Mouse (Mus musculus) neural tube, embryonic 12.5 days (tissue): ENCODE measurements around the gene Wasf3. TPM values are rescaled to one million over a fixed set of nuclear protein-coding genes. Genes with fewer than 3 reads are reported as not detected.

Source experiments
- ATAC-seq: fragments of 200-750 bp; cut with Nextera tagmentation; 2 replicates; pipeline ENCODE4 v1.8.0; 2017; ENCODE audit warnings: low read depth, mild to moderate bottlenecking, moderate TSS enrichment, moderate library complexity; ENCODE audit not compliant: low FRiP score
- H3K27ac ChIP-seq: fragments of 300-500 bp; sonication (generic); 2 replicates; pipeline ENCODE4 v1.5.1; 2016
- H3K27me3 ChIP-seq: fragments of 300-500 bp; sonication (generic); replicated peaks from 2 replicates; pipeline ENCODE4 v1.6.1; 2016; ENCODE audit warnings: mild to moderate bottlenecking
- H3K36me3 ChIP-seq: fragments of 300-500 bp; sonication (generic); 2 replicates; pipeline ENCODE4 v1.6.1; 2016; ENCODE audit warnings: mild to moderate bottlenecking
- H3K4me1 ChIP-seq: fragments of 300-500 bp; sonication (generic); 2 replicates; pipeline ENCODE4 v1.6.1; 2016
- H3K4me2 ChIP-seq: fragments of 300-500 bp; sonication (generic); replicated peaks from 2 replicates; pipeline ENCODE4 v1.6.1; 2016; ENCODE audit warnings: mild to moderate bottlenecking
- H3K4me3 ChIP-seq: fragments of 300-500 bp; sonication (generic); 2 replicates; pipeline ENCODE4 v1.5.1; 2016
- H3K9ac ChIP-seq: fragments of 300-500 bp; sonication (generic); 2 replicates; pipeline ENCODE4 v1.6.1; 2016; ENCODE audit warnings: mild to moderate bottlenecking
- H3K9me3 ChIP-seq: fragments of 300-500 bp; sonication (generic); 2 replicates; pipeline ENCODE4 v1.6.1; 2016; ENCODE audit warnings: mild to moderate bottlenecking
- WGBS: fragments of 180-500 bp; shearing (Covaris S2); methylation state at CpG from one replicate; pipeline ENCODE4 v1.1.7; 2016; 5-methylcytosine and 5-hydroxymethylcytosine counted together
- polyA plus RNA-seq: library from polyadenylated mRNA; unstranded; fragments of >200 nt; fragmentation: Nextera tagmentation; extraction: Ambion mirVana; gene quantifications from 2 replicates; pipeline ENCODE4 v1.2.1, GENCODE M21; 2016

Wasf3 gene
- polyA plus RNA-seq = 10.9 and 12.0 TPM in 2 replicates

DNA sequence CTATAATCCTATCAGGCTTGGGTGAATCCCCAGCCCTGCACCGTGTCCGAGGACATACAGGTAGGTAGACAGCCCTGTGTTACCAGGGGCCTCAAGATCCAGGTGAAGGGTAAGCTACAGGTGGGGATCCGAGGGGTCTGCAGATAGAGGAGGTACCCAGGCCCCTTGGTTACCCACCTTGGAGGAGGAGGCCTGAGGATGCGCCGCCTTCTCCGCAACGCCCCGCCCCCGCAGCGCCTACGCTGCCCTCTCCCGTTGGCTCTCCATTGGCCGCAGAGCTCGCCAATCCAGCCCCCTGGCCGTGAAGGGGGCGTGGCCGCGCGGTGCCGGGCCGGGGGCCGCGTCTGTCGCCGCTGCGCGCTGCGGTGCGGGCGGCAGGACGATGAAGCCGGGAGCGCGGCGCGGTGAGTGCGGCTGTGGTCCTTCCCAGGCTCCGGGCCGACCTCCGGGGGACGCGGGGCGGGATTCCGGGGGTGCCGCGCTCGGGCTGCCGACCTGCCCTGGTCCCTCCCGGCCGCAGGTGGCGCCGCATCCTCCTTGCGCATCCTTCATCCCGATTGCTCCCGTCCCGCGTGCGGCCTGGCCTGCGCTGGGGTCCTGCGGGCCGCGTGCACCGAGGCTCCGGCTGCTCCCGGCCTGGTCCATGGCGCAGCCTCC lies at the start of gene Wasf3:
Gene Wasf3, plus strand, starts transcription at position 51 of the 657 bp plus-strand sequence.
- Histone ChIP-seq H3K9me3 (no peaks in the 10 kb centered on the region), H3K4me3 (peak within 1 kb of the TSS; percentile 67), H3K36me3 (peaks cover 6% of the 10 kb centered on the region), H3K4me2 (peak within 1 kb of the TSS; percentile 71), H3K27ac (peak within 1 kb of the TSS; percentile 57), H3K27me3 (no peaks in the 10 kb centered on the region), H3K9ac (peak within 1 kb of the TSS; percentile 75), H3K4me1 (peaks cover 6% of the 10 kb centered on the region)
- peak; percentile 96 for ATAC-seq
- under 1% methylated on average over 66 of the region's 66 CpGs for WGBS

DNA sequence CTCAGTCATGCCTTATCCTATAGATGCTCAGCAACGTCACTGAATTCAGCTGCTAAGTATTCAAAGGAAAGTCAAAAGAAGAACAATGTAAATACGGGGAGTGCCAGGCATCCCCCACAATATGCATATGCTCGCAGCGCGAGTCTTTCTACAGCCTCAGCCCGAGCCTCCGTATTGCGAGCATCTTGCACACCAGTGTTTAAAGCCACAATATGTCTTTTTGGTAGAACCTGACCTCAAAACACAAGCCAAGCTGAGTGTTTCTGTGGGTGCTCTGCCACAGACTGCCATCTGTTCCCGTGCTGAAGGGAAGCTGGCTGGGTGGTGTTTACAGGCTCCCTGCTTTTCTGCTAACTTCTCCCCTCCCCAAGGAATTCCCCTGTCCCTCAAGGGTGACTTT lies 46.7 kb upstream of the Wasf3 start:
- no peak overlapping the region for H3K4me3 ChIP-seq
- no peak for ATAC-seq
- no peaks in the 10 kb centered on the region for H3K36me3 ChIP-seq
- H3K27ac ChIP-seq = no peak overlapping the region
- WGBS = 68% methylated on average over 9 of the region's 9 CpGs
- H3K9me3 ChIP-seq = no peaks in the 10 kb centered on the region
- H3K27me3 ChIP-seq = no peaks in the 10 kb centered on the region
- H3K4me2 ChIP-seq = no peak overlapping the region
- no peak overlapping the region for H3K9ac ChIP-seq
- no peaks in the 10 kb centered on the region for H3K4me1 ChIP-seq

DNA sequence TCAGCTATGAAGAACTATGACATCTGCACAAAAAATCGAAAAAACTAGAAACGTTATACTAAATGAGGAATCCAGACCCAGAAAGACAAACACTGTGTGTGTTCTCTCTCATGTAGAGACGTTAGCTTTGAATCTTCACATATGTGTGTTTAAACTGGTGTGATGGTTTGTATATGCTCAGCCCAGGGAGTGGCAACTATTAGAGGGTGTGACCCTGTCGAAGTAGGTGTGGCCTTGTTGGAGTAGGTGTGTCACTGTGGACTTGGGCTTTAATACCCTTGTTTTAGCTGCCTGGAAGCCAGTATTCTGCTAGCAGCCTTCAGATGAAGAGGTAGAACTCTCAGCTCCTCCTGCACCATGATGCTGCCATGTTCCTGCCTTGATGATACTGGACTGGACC lies 44.7 kb upstream of the Wasf3 start:
- Histone ChIP-seq H3K4me2 (no peak overlapping the region), H3K4me3 (no peak overlapping the region), H3K27ac (no peak overlapping the region), H3K9me3 (no peaks in the 10 kb centered on the region), H3K36me3 (no peaks in the 10 kb centered on the region), H3K9ac (no peak overlapping the region), H3K4me1 (no peaks in the 10 kb centered on the region), H3K27me3 (no peaks in the 10 kb centered on the region)
- WGBS = 84% methylated on average over 4 of the region's 4 CpGs
- ATAC-seq = no peak

DNA sequence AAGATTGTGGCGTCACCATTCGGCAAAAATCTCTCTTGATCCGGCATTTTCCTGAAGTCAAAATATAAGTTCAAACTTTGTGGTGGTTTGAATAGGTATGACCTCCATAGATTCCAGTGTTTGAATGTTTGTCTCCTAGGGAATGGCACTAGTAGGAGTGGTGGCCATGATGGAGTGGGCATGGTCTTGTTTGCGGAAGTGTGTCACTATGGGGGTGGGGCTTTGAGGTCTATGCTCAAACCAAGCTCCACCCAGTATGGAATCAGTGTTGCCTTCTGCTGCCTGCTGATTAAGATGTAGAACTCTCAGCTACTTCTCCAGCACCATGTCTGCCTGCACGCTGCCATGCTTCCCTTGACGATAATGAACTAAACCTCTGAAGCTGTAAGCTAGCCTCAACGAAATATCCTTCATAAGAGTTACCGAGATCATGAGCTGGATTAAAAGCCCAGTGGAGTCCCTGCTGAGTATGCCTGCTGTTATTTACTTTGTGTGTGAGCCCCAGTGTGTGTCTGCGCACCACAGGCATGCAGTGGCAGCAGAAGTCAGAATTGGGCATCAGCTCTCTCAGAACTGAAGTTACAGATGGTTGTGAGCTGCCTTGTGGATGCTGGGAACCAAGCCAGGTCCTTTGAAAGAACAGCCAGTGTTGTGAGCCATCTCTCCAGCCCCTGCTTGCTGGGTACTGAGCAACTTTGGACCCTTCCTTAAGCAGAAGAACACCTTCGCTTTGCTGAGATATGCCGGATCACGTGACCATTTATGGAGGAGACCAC lies 39.7 kb upstream of the Wasf3 start:
- Histone ChIP-seq H3K4me3 (no peak overlapping the region), H3K36me3 (no peaks in the 10 kb centered on the region), H3K27ac (no peak overlapping the region), H3K27me3 (no peaks in the 10 kb centered on the region), H3K4me2 (no peak overlapping the region), H3K9ac (no peak overlapping the region), H3K9me3 (no peaks in the 10 kb centered on the region), H3K4me1 (no peaks in the 10 kb centered on the region)
- ATAC-seq = no peak
- 93% methylated on average over 12 of the region's 12 CpGs for WGBS

DNA sequence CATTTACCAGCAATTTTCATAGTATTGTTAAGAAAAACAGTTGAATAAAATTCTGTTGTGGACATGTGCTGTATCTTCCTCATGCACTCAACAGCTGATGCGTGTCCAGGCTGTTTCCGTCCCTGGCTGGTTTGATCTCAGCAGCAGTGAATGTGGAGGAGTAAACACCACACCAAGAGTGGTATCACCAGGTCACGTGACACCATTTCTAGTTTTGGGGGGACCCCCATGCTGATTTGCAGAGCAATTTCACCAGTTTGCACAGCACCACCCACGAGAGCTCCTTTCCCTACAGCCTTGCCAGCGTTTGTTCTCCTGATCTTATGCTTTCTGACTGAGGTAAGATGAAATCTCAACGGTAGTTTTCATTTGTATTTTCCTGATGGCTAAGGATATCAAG lies 37.7 kb upstream of the Wasf3 start:
- Histone ChIP-seq H3K4me3 (no peak overlapping the region), H3K4me1 (no peaks in the 10 kb centered on the region), H3K36me3 (no peaks in the 10 kb centered on the region), H3K4me2 (no peak overlapping the region), H3K9me3 (no peaks in the 10 kb centered on the region), H3K27me3 (no peaks in the 10 kb centered on the region), H3K27ac (no peak overlapping the region), H3K9ac (no peak overlapping the region)
- 83% methylated on average over 6 of the region's 6 CpGs for WGBS
- no peak for ATAC-seq

DNA sequence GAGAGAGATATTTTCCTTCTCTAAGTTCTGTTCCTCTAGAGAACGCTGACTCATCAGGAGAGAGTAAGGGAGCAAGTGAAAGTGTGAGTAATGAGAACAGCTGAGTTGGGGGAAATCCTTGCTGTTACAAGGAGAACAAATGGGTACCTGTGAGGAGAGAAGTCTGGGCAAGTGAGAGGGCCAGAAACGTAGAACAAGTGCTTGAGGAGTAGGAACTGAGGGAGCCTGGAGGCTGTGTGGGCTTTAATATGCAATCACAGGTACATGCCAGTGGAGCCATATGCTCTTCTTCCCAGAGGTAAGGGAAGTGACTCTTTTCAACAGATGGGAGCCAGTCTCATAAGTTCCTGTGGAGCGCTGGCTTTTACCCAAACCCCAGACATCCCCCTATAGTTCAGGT lies 35.6 kb upstream of the Wasf3 start:
- Histone ChIP-seq H3K4me1 (no peaks in the 10 kb centered on the region), H3K9ac (no peak overlapping the region), H3K27me3 (no peaks in the 10 kb centered on the region), H3K36me3 (no peaks in the 10 kb centered on the region), H3K4me2 (no peak overlapping the region), H3K4me3 (no peak overlapping the region), H3K27ac (no peak overlapping the region), H3K9me3 (no peaks in the 10 kb centered on the region)
- 81% methylated on average over 3 of the region's 3 CpGs for whole genome bisulfite sequencing
- no peak for ATAC-seq

DNA sequence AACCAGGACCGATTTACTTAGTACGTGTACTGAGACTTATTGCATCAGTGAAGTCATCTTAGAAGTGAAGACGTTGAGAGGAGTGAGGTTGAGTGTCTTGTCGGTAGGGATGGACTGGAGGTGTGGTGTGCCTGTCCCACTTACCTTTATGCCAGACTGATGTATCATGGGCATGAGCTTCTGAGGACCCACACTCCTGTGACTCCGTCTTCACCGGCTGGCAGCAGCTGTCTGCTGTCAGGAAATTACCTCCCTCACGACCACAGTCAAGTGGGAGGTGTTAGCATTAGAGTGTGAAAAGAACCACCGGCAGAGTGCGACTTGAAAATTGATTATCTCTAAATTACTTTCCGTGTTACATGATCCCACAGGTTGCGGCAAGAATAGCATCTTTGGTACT lies 34.0 kb upstream of the Wasf3 start:
- Histone ChIP-seq H3K9ac (no peak overlapping the region), H3K27ac (no peak overlapping the region), H3K36me3 (no peaks in the 10 kb centered on the region), H3K4me1 (no peaks in the 10 kb centered on the region), H3K9me3 (no peaks in the 10 kb centered on the region), H3K4me3 (no peak overlapping the region), H3K27me3 (no peaks in the 10 kb centered on the region), H3K4me2 (no peak overlapping the region)
- ATAC-seq = no peak
- WGBS = 76% methylated on average over 11 of the region's 11 CpGs

DNA sequence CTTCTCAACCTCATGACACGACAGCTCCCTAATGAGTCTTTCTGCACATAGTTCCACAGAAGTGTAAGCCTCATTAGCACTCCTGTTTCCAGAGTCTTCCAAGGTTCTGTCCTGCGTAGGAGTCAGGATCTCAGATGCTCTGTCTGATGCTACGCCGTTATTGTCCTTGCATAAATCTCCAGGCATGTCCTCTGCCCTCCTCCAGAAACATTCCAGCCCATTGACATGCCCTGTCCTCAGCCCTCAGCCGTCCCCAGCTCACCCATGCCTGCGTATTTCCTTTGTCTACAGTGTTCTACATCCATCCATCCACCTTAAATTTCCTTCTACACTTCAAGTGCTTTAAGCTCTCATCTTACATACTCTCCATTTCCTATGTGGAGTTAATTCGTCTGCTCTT lies 32.8 kb upstream of the Wasf3 start:
- Histone ChIP-seq H3K9ac (no peak overlapping the region), H3K9me3 (no peaks in the 10 kb centered on the region), H3K4me3 (no peak overlapping the region), H3K4me1 (no peaks in the 10 kb centered on the region), H3K4me2 (no peak overlapping the region), H3K27ac (no peak overlapping the region), H3K36me3 (no peaks in the 10 kb centered on the region), H3K27me3 (no peaks in the 10 kb centered on the region)
- WGBS = 91% methylated on average over 7 of the region's 7 CpGs
- no peak for ATAC-seq

DNA sequence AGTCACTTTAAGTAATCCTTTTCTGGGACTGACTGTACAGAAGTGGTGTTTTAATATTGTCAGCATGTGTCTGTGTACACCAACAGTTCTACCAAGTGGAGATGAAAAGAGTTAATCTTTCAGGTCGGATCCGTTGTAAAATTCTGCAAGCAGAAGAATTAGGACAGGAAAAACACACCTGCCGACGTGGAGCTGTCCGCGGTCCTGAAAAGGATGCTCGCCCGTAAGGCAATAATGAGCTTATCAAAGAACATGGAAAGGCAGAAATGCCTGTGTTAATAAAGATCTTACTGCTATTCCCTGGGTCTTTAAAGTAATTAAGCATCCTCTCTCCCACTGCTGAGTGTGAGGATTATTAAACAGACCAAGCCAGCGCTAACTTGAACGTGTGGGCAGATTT lies 24.4 kb upstream of the Wasf3 start:
- H3K4me2 ChIP-seq = no peak overlapping the region

DNA sequence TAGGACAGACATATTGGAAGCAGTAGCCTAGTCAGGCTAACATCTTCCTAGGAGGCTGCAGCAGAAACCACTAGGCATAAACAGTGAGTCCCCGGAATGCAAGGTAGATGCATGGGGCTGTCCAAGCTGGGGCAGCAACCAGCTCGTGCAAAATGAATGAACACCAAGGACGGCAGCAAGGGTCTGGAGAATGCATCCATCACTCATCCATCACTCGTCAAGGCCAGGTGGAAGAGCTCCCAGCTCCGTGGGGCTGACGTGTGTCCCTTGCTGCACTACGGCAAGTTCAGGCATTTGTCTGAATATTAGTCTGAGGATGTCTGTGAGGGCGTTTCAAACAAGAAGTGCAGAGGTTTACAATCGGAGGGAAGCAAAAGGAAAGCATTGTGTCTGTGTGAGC lies 22.1 kb upstream of the Wasf3 start:
- Histone ChIP-seq H3K4me1 (no peaks in the 10 kb centered on the region), H3K9me3 (0 out of 2 replicates have a peak, but pooled peaks cover 3% of the 10 kb centered on the region), H3K27me3 (no peaks in the 10 kb centered on the region), H3K36me3 (no peaks in the 10 kb centered on the region), H3K9ac (no peak overlapping the region), H3K4me3 (no peak overlapping the region), H3K27ac (no peak overlapping the region), H3K4me2 (no peak overlapping the region)
- no peak for ATAC-seq
- 77% methylated on average over 9 of the region's 9 CpGs for WGBS

More for the DNA sequence above, 24.4 kb upstream of the Wasf3 start:
- H3K9me3 ChIP-seq = 0 out of 2 replicates have a peak, but pooled peaks cover 3% of the 10 kb centered on the region
- ATAC-seq = no peak
- 39% methylated on average over 10 of the region's 10 CpGs for WGBS
- H3K4me3 ChIP-seq = no peak overlapping the region
- no peak overlapping the region for H3K9ac ChIP-seq
- H3K27me3 ChIP-seq = no peaks in the 10 kb centered on the region
- no peaks in the 10 kb centered on the region for H3K4me1 ChIP-seq
- H3K27ac ChIP-seq = no peak overlapping the region
- no peaks in the 10 kb centered on the region for H3K36me3 ChIP-seq

DNA sequence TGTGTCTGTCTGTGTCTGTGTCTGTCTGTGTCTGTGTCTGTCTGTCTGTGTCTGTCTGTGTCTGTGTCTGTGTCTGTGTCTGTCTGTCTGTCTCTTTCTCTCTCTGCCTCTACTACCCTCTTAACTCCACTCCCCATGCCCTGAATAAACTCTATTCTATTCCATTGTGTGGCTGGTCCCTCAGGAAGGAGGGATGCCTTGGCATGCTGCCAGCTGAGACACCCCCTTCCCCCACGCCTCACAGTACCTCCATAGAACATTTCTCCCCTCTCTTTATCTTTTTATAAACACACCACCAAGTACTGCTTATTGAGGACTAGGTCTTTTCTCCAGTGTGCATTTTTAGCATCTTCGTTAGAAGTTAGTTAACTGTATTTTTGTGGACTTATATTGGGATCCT lies 16.4 kb upstream of the Wasf3 start:
- Histone ChIP-seq H3K4me1 (peaks cover 2% of the 10 kb centered on the region; the same call in 1 of the 2 replicates), H3K9me3 (no peaks in the 10 kb centered on the region), H3K27ac (no peak overlapping the region), H3K36me3 (no peaks in the 10 kb centered on the region), H3K27me3 (no peaks in the 10 kb centered on the region), H3K4me3 (no peak overlapping the region), H3K4me2 (no peak overlapping the region), H3K9ac (no peak overlapping the region)
- WGBS = 71% methylated on average over 2 of the region's 2 CpGs
- ATAC-seq = no peak

DNA sequence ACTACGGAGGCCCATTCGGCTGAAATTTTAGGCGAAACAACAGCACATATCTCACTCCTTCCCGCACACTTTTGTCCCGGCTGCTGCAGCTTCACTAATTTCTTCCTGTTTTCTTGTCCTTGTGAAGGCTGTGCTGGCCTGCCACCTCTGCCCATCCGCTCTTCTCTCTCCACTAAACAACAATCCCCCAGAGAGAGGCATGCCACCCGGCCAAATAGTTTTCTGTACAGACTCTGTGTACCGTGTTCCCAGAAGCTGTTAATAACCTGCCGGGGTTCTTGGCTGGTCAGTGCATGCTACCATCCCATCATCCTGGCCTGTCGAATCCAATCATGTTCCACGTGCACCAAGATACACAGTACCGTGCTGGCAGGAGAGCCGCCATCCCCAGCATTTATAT lies 15.8 kb upstream of the Wasf3 start:
- H3K4me3 ChIP-seq = no peak overlapping the region
- H3K27ac ChIP-seq = no peak overlapping the region
- no peaks in the 10 kb centered on the region for H3K27me3 ChIP-seq
- 92% methylated on average over 13 of the region's 13 CpGs for WGBS
- no peak overlapping the region for H3K4me2 ChIP-seq
- peaks cover 2% of the 10 kb centered on the region; the same call in 1 of the 2 replicates for H3K4me1 ChIP-seq
- no peaks in the 10 kb centered on the region for H3K36me3 ChIP-seq
- no peak overlapping the region for H3K9ac ChIP-seq
- ATAC-seq = no peak
- H3K9me3 ChIP-seq = no peaks in the 10 kb centered on the region
